Mouse (Mus musculus) liver, embryonic 14 days (tissue): ENCODE measurements around the gene Soga3. TPM values are rescaled to one million over a fixed set of nuclear protein-coding genes. Genes with fewer than 3 reads are reported as not detected.

Experiments used
- polyA plus RNA-seq: library from polyadenylated mRNA; depleted of rRNA; stranded (reverse); fragments of >200 nt; gene quantifications from 2 replicates; pipeline ENCODE4 v1.2.3, GENCODE M21; 2012; rRNA removed

Soga3 gene
- 0.01 TPM in 1 of 2 replicates, not detected in the other for polyA plus RNA-seq

DNA sequence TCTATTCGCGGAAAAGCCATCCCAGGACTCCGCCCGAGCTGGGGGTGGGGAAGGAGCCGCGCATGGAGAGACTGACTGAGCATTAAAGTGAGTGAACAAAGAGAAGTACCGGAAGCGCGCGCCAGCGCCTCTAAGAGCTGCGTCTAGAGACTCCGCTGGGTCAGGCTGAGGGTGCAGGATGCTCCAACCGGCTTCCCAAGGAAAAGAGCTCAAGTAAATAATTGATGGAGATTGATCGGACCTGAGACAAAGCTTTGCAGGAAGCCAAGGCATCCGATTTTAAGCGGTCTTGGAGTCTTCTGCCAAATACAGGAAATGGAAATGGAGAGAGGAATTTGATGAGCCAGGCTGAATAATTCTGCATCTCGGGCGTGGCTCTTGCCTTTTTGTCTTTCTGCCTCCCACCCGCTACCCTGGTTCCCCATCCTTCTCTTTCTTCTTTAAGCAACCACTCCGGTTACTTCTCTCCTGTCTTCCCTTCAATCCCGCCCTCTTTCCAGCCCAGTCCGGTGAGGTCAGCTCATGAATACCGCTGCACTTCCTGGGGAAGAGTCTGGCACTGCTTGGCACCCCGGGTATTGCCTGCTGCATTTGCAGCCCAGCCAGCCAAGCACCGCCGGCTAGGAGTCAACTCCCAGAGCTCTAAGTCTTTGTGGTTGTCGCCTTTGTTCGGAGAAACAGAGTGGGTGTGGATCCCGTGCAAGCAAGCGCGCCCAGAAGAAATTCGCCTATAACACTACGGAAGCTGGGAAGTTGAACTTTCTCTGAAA lies at the start of gene Soga3:
TSS of gene Soga3 (plus strand) at position 274 of the 770 bp plus-strand sequence.

DNA sequence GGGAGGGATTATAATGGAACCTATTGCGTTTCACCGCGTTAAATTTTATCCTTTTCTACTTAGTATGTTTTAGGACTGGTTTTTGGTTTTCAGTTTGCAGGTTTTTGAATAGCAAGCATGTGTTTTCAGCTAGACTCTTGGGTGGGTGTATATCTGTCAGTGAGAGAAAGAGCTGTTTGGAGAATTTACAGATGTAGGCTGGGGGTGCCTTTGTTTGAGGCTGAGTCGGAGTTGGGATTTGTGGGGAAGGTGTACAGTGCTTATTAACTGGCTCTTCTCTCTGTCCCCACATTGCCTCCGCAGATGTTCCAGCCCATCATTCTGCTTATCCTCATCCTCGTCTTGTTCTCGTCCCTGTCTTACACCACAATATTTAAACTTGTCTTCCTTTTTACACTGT lies 55.0 kb downstream of the Soga3 start, which contains the start of gene Gm49353:
TSS of gene Gm49353 (plus strand) at position 313 of the 400 bp plus-strand sequence.

DNA sequence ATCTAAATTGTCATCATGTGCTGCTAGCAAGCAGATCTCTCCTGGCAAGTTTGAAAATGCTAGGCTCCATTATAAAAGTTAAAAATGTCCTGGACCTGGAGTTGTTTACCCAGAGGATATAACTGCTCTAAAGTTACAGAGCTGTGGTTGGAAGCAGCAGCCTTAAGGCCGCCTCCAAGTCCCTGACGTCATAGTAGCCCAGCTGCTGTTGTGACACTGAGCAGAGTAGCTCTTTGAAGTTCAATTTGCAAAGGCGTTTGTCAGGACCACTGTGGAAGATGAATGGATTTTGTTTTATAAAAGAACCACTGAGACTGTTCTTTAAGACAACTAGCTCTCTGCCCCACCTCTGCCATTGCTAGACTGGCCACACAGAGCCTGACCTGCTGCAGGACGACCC lies 67.8 kb downstream of the Soga3 start, which contains the start of gene 9330159F19Rik:
TSS of gene 9330159F19Rik (plus strand) at position 154 of the 400 bp plus-strand sequence.

Other genes starting within 250 kb of the Soga3 start
- not detected in 2 replicates for gene 2310057J18Rik, start 157.5 kb upstream of the Soga3 start, polyA plus RNA-seq
- not detected in 2 replicates for gene Gm49353, start 55.1 kb downstream of the Soga3 start, polyA plus RNA-seq
- gene 9330159F19Rik, start 67.8 kb downstream of the Soga3 start, polyA plus RNA-seq, result 0.02 TPM in 1 of 2 replicates, not detected in the other
- gene Echdc1, start 169.3 kb downstream of the Soga3 start, polyA plus RNA-seq, result 11.0 and 11.8 TPM in 2 replicates
- gene Rnf146, start 218.6 kb downstream of the Soga3 start, polyA plus RNA-seq, result 16.7 and 18.0 TPM in 2 replicates